Mouse (Mus musculus) heart, embryonic 13.5 days (tissue): ENCODE results near the gene Abcc9. TPM values are rescaled to one million over a fixed set of nuclear protein-coding genes. Genes with fewer than 3 reads are reported as not detected.
A peak's percentile ranks its signal among the peaks of the same experiment; 100 is the strongest.

Source experiments
- ATAC-seq: fragments of 200-750 bp; cut with Nextera tagmentation; 2 replicates; pipeline ENCODE4 v1.8.0; 2017; ENCODE audit warnings: moderate TSS enrichment; ENCODE audit not compliant: insufficient number of reproducible peaks, low FRiP score, low TSS enrichment; ENCODE audit errors: extremely low read depth
- H3K27ac ChIP-seq: fragments of 300-500 bp; sonication (generic); replicated peaks from 2 replicates; pipeline ENCODE4 v1.5.1; 2015; ENCODE audit warnings: moderate library complexity, mild to moderate bottlenecking, inconsistent platforms
- H3K27me3 ChIP-seq: fragments of 300-500 bp; sonication (generic); replicated peaks from 2 replicates; pipeline ENCODE4 v1.6.1; 2015; ENCODE audit warnings: mild to moderate bottlenecking, inconsistent platforms
- H3K36me3 ChIP-seq: fragments of 300-500 bp; sonication (generic); 2 replicates; pipeline ENCODE4 v1.6.1; 2015; ENCODE audit warnings: mild to moderate bottlenecking, inconsistent platforms
- H3K4me1 ChIP-seq: fragments of 300-500 bp; sonication (generic); 2 replicates; pipeline ENCODE4 v1.6.1; 2015; ENCODE audit warnings: inconsistent platforms
- H3K4me2 ChIP-seq: fragments of 300-500 bp; sonication (generic); 2 replicates; pipeline ENCODE4 v1.6.1; 2015; ENCODE audit warnings: inconsistent platforms, mild to moderate bottlenecking, moderate library complexity
- H3K4me3 ChIP-seq: fragments of 300-500 bp; sonication (generic); 2 replicates; pipeline ENCODE4 v1.5.1; 2015; ENCODE audit warnings: moderate library complexity, mild to moderate bottlenecking, inconsistent platforms
- H3K9ac ChIP-seq: fragments of 300-500 bp; sonication (generic); 2 replicates; pipeline ENCODE4 v1.6.1; 2015; ENCODE audit warnings: inconsistent platforms, mild to moderate bottlenecking, moderate library complexity
- H3K9me3 ChIP-seq: fragments of 300-500 bp; sonication (generic); 2 replicates; pipeline ENCODE4 v1.6.1; 2016; ENCODE audit warnings: inconsistent platforms
- WGBS: fragments of 180-500 bp; shearing (Covaris S2); methylation state at CpG from one replicate; pipeline ENCODE4 v1.1.7; 2015; ENCODE audit warnings: mixed read lengths; 5-methylcytosine and 5-hydroxymethylcytosine counted together
- polyA plus RNA-seq: library from polyadenylated mRNA; unstranded; fragments of >200 nt; fragmentation: Nextera tagmentation; extraction: Ambion mirVana; gene quantifications from 2 replicates; pipeline ENCODE4 v1.2.1, GENCODE M21; 2015

Gene Abcc9
- polyA plus RNA-seq = 12.8 and 13.3 TPM in 2 replicates

DNA sequence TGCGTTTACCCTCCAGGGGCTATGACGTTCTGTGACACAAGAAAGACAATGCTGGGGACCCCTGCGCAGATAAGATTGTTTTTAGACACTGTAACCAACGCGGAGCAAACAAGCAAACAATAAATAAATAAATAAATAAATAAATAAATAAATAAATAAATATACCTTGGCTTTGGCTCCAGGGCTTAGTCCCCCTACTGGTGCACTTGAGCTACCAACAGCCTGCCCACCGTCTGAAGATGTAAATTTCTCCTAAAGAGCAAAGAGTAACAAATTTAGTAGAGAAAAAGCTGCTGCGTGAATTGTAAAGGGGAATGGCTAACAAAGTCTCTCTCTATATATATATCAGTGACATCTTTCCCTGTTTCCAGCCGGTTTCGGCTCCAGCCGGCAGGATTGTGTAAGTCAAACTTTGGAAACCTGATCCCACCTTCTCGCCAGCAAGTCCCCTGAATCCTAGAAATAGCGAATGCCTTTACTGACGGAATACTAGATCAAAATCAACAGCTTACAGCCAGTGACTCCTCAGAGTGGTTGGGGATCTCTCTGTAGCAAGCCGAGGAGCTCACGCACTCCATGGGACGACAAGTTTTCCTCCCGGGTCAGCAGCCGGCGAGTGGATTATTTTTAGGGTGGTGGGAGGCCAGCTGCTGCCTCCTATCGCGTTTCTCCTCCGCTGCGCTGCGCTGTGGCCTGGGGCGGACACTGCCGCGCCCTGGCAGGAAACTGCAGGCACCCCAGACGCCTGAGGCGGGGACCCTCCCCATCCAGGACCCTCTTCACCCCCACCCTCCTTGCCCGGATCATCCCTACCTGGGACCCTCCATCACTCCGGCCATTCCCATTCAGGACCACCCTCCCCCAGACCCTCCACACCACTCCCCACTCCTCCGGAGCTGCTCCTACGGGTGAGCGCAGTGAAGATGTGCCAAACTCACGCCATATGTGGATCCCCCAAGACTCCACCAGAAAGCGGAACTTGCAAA is at the start of gene Abcc9:
Gene Abcc9, minus strand, starts transcription at position 664 of the 986 bp plus-strand sequence.
- Histone ChIP-seq H3K27me3 (no peaks in the 10 kb centered on the region), H3K4me1 (peaks cover 48% of the 10 kb centered on the region), H3K27ac (peak within 1 kb of the TSS; percentile 88), H3K9ac (peak within 1 kb of the TSS; percentile 83), H3K4me2 (peak within 1 kb of the TSS; percentile 75), H3K9me3 (no peaks in the 10 kb centered on the region), H3K4me3 (peak within 1 kb of the TSS; percentile 64), H3K36me3 (peaks cover 6% of the 10 kb centered on the region)
- peak; percentile 49; the same call in 1 of the 2 replicates for ATAC-seq
- 6% methylated on average over 36 of the region's 36 CpGs for WGBS

DNA sequence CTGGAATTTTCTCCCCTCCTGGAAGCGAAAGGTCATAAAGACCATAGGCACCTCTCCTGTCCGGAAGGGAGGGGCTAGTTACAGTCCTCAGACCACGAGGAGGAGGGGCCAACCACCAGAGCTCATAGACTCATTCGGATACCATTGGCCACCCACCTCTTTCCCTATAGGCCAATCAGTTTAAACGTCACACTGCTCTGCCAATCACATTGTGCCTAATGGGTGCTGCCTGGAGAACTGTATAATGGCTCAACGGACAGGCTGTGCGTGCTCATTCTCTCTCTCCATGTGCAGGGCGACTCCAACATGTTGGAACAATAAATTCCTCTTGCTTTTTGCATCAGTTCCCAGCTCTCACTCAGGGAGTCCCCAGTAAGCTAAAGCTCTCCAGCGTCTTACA is 49.2 kb upstream of the Abcc9 start:
- H3K27me3 ChIP-seq = peaks cover 11% of the 10 kb centered on the region
- H3K36me3 ChIP-seq = no peaks in the 10 kb centered on the region
- WGBS = 47% methylated on average over 9 of the region's 9 CpGs
- no peak overlapping the region for H3K27ac ChIP-seq
- no peak overlapping the region for H3K4me2 ChIP-seq
- H3K4me3 ChIP-seq = no peak overlapping the region
- ATAC-seq = no peak
- H3K4me1 ChIP-seq = peaks cover 38% of the 10 kb centered on the region
- H3K9ac ChIP-seq = no peak overlapping the region
- H3K9me3 ChIP-seq = no peaks in the 10 kb centered on the region

DNA sequence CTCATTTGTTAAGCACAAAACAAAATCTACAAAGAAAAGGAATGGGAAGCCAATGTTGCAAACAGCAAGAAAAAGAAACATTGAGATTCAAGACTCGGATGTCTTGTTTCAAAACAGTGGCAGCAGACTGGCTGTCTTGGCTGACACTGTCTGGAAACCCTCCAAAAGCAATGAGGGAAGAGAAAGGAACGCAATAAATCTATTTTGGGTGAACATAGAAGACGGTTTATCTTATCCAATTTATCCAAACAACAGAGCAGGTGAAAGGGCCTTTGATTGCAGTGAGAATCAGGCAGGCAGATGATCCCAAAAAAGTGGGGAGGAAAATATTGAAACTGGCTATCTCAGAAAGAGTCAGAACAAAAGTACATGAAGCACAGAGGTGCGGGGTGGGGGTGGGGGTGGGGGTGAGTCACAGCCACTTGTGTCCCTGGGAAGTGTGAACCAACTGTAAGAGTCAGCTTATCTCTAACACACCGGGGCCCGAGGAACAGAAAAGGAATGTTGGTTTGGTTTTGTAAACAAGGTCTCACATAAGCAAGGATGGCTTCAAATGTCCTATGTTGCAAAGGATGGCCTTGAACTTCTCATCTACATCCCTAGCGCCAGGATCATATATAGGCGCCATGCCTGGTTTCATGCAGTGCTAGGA is 46.1 kb upstream of the Abcc9 start:
- Histone ChIP-seq H3K9me3 (0 out of 2 replicates have a peak, but pooled peaks cover 2% of the 10 kb centered on the region), H3K9ac (peak overlapping the region; percentile 47; the same call in 1 of the 2 replicates), H3K4me3 (0 out of 2 replicates have a peak overlapping the region, but pooled peaks have one; percentile 10), H3K27me3 (peaks cover 4% of the 10 kb centered on the region; the same call in 1 of the 2 replicates), H3K36me3 (no peaks in the 10 kb centered on the region), H3K4me2 (peak overlapping the region; percentile 47), H3K4me1 (peaks cover 34% of the 10 kb centered on the region), H3K27ac (peak overlapping the region; percentile 57)
- 27% methylated on average over 8 of the region's 8 CpGs for WGBS
- ATAC-seq = no peak; the same call in 1 of the 2 replicates

DNA sequence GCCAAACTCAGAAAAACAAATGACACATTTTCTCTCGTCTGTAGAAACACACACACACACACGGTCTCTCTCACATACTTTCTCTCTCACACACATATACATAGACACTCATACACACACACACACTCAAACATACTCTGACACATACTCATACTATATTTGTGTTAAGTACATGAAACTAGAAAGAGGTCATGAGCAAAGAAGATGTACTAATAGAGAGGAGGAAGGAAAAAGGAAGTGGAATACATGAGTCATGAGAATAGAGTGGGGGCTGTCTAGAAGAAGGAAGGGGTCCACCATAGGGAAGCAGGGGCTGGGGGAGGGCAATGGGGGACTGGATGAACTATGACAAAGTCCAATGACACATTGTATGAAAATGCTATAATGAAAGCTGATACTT is 45.0 kb upstream of the Abcc9 start:
- no peak overlapping the region for H3K4me2 ChIP-seq
- no peak overlapping the region for H3K4me3 ChIP-seq
- 72% methylated on average over 2 of the region's 2 CpGs for WGBS
- 0 out of 2 replicates have a peak, but pooled peaks cover 2% of the 10 kb centered on the region for H3K9me3 ChIP-seq
- H3K9ac ChIP-seq = no peak overlapping the region
- no peak overlapping the region; the same call in 1 of the 2 replicates for H3K27ac ChIP-seq
- 0 out of 2 replicates have a peak, but pooled peaks have one; percentile 19 for ATAC-seq
- no peaks in the 10 kb centered on the region for H3K36me3 ChIP-seq
- no peaks in the 10 kb centered on the region for H3K27me3 ChIP-seq
- H3K4me1 ChIP-seq = peaks cover 25% of the 10 kb centered on the region

DNA sequence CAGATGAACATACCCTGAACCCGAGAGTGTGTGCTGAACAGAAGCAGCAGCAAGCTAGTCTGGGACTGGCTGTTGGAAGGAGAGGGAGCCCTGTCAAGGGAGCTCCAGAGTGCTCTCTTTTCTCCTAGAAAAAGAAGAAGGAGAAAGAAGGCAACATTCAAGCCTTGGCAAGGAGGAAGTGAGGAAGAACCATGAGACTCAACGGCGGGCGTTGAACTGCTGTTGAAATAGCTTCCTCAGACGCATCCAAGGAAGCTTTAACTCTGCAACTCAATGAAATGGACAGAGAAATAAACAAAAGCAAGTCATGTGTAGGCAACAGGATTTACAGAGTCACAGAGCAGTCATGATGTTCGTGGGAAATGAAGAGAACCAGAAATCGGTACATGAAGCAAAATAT is 44.6 kb upstream of the Abcc9 start:
- no peak for ATAC-seq
- Histone ChIP-seq H3K27ac (peak overlapping the region; percentile 29; the same call in 1 of the 2 replicates), H3K4me2 (no peak overlapping the region), H3K36me3 (no peaks in the 10 kb centered on the region), H3K9ac (no peak overlapping the region), H3K27me3 (no peaks in the 10 kb centered on the region), H3K4me1 (peaks cover 25% of the 10 kb centered on the region), H3K4me3 (no peak overlapping the region), H3K9me3 (0 out of 2 replicates have a peak, but pooled peaks cover 2% of the 10 kb centered on the region)
- 69% methylated on average over 7 of the region's 7 CpGs for WGBS

DNA sequence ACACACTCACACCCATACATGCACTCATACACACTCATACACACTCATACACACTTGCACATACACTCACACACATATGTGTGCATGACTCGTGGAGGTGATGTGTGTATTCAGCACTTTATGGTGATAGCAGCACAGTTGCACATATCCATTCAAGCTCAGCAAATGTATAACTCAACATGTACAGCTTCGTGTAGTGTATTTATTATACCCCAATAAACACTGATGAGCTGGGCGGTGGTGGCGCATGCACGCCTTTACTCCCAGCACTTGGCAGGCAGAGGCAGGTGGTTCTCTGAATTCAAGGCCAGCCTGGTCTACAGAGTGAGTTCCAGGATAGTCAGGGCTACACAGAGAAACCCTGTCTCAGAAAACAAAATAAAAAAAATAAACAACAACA is 43.4 kb upstream of the Abcc9 start:
- no peaks in the 10 kb centered on the region for H3K27me3 ChIP-seq
- H3K4me2 ChIP-seq = no peak overlapping the region
- ATAC-seq = no peak
- H3K4me1 ChIP-seq = peaks cover 29% of the 10 kb centered on the region
- H3K36me3 ChIP-seq = no peaks in the 10 kb centered on the region
- 0 out of 2 replicates have a peak, but pooled peaks cover 2% of the 10 kb centered on the region for H3K9me3 ChIP-seq
- H3K27ac ChIP-seq = no peak overlapping the region
- no peak overlapping the region for H3K9ac ChIP-seq
- no peak overlapping the region for H3K4me3 ChIP-seq
- WGBS = 93% methylated on average over 5 of the region's 5 CpGs

DNA sequence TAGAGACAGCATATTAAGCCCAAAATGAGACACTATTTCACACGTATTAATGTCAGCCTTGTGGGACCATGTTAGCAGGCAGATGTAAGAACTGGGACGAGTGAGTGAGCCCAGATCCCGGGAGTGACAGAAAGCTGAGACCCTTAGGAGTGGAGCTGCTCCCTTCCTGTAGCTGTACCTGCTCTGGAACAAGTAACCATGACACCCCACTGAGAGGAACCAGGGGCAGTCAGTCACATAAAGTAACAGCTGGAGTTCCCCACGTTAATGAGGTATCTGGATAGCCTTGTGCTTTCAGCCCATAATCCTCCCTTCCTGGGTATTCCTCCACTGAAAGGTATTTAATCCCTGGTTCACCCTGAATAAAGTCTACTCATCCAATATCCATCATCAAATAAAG is 41.1 kb upstream of the Abcc9 start:
- Histone ChIP-seq H3K36me3 (no peaks in the 10 kb centered on the region), H3K9ac (no peak overlapping the region), H3K4me1 (peaks cover 27% of the 10 kb centered on the region), H3K4me3 (no peak overlapping the region), H3K27ac (no peak overlapping the region), H3K9me3 (0 out of 2 replicates have a peak, but pooled peaks cover 2% of the 10 kb centered on the region), H3K27me3 (no peaks in the 10 kb centered on the region), H3K4me2 (no peak overlapping the region)
- no peak for ATAC-seq
- WGBS = 56% methylated on average over 4 of the region's 4 CpGs

DNA sequence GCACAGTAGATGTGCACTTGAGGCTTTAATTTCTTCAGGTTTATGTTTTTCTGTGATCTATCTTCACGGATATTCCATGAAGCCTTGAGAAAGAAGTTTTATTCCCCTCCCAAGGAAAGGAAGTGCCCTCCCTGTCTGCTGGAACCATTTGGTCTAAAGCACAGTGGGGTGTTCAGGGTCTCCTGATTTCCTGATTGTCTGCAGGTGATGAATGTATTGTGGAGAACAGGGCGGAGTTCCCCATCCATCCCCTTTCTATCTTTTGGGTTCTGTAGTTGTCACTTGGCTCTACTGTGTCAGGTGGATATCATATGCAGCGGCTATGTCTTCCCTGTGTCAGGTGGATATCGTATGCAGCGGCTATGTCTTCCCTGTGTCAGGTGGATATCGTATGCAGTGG is 39.6 kb upstream of the Abcc9 start:
- H3K27me3 ChIP-seq = no peaks in the 10 kb centered on the region
- H3K9ac ChIP-seq = no peak overlapping the region
- no peaks in the 10 kb centered on the region for H3K36me3 ChIP-seq
- 0 out of 2 replicates have a peak, but pooled peaks cover 2% of the 10 kb centered on the region for H3K9me3 ChIP-seq
- H3K27ac ChIP-seq = no peak overlapping the region
- H3K4me2 ChIP-seq = no peak overlapping the region
- ATAC-seq = no peak
- no peak overlapping the region for H3K4me3 ChIP-seq
- H3K4me1 ChIP-seq = peaks cover 22% of the 10 kb centered on the region
- 79% methylated on average over 6 of the region's 6 CpGs for WGBS

DNA sequence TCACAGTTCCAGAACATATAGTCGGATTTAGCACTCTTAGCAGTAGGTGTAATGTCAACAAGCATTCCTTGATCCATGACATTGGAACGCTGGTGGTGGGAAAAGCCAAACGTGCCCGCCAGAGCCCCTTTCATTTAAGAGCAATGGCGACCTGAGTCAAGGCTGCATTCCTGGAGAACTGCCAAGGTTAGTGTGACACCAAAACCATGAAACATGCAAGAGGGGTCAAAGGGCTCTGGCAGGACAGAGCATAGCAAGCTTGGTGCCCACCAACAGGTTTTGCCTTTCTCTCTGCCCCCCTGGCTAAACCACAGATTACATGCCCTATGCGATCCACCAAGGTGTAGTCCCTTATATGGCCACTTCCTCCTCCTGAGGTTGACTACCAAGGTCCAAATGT is 36.5 kb upstream of the Abcc9 start:
- no peaks in the 10 kb centered on the region for H3K27me3 ChIP-seq
- no peak overlapping the region for H3K4me2 ChIP-seq
- WGBS = 73% methylated on average over 6 of the region's 6 CpGs
- no peak for ATAC-seq
- no peak overlapping the region for H3K9ac ChIP-seq
- no peaks in the 10 kb centered on the region for H3K9me3 ChIP-seq
- no peak overlapping the region for H3K27ac ChIP-seq
- H3K4me3 ChIP-seq = no peak overlapping the region
- no peaks in the 10 kb centered on the region for H3K36me3 ChIP-seq
- H3K4me1 ChIP-seq = peaks cover 17% of the 10 kb centered on the region; the same call in 1 of the 2 replicates

DNA sequence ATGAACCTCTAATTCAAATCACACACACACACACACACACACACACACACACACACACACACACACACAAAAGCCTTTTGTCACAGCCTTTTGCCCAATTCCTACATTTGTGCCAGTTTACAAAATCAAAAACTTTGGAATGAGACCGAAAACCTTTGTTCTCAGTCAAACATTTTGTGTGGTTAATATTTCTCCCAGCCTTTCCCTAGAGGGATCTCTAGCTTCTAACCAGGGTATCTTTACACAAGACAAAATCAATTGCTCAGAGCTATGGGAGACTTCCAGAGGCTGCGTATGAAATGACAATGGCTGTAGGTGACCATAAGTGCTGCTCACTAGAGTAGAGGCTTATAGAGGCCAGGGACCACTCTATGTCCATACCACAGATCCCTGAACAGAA is 36.1 kb upstream of the Abcc9 start:
- WGBS = 90% methylated on average over 2 of the region's 2 CpGs
- Histone ChIP-seq H3K4me2 (no peak overlapping the region), H3K4me3 (no peak overlapping the region), H3K9me3 (no peaks in the 10 kb centered on the region), H3K36me3 (no peaks in the 10 kb centered on the region), H3K27ac (0 out of 2 replicates have a peak overlapping the region, but pooled peaks have one; percentile 50), H3K9ac (no peak overlapping the region), H3K27me3 (no peaks in the 10 kb centered on the region), H3K4me1 (peaks cover 17% of the 10 kb centered on the region; the same call in 1 of the 2 replicates)
- no peak for ATAC-seq
